Mouse (Mus musculus): ENCODE data around the gene Pimreg. TPM values are rescaled to one million over a fixed set of nuclear protein-coding genes. Genes with fewer than 3 reads are reported as not detected.
A peak's percentile ranks its signal among the peaks of the same experiment; 100 is the strongest.

Gene Pimreg
- polyA plus RNA-seq, 1 experiment from 2014 or later = 2.8 TPM

DNA sequence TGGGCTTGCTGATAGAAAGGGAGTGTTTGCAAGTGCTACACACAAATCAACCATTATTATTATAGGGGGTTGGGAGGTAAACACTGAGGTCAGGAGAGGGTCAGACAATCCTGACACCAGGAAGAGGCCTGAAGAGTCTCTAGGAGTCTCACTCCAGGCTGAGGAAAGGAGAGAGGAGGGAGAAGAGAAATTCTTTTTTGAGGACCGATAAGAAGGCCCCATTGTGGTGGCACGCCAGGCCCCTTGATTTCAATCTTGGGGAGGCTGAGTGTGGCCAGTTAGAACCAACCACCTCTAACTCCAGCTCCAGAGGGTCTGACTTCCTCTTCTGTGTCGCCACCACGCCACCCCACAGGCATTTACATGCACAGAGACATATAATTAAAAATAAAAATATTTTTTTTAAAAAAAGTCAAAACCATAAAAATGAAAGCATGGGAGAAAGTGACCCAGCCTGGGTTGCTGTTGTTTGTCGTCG lies 503 bp upstream of the Pimreg start:
- H3K36me3 ChIP-seq (ENCODE audit: inconsistent target) = no peaks in the 10 kb centered on the region
- H3K4me3 ChIP-seq (ENCODE audit: inconsistent target) = peak overlapping the region; percentile 75
- H3K79me2 ChIP-seq (ENCODE audit: inconsistent target) = peaks cover 18% of the 10 kb centered on the region
- 2% methylated on average over 6 of the region's 6 CpGs for WGBS (ENCODE audit: missing documents)
- peak overlapping the region; percentile 82 for H3K27ac ChIP-seq

DNA sequence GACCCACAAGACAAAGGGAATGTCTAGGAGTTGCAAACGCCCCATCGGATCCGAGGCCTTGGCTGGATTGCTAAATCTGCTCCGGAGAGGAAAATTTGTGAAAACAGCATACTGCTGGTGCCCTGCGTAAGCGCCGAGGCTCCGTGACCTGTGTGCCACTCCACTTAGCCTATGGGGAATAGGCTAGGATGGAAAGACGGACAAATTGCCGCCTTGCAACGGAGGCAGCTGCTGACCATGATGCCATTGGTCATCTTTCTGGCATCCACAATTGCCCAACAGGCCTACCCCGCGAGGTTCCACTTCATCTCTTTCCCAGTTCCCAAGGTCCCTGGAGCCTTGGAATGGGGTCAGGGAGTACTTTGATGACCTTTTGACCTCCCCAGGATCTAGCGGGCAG lies 799 bp downstream of the Pimreg start:
- Histone ChIP-seq H3K79me2 (ENCODE audit: inconsistent target) (peaks cover 18% of the 10 kb centered on the region), H3K36me3 (ENCODE audit: inconsistent target) (no peaks in the 10 kb centered on the region), H3K4me3 (ENCODE audit: inconsistent target) (peak overlapping the region; percentile 75), H3K27ac (peak overlapping the region; percentile 82)
- 8% methylated on average over 14 of the region's 14 CpGs for WGBS (ENCODE audit: missing documents)

DNA sequence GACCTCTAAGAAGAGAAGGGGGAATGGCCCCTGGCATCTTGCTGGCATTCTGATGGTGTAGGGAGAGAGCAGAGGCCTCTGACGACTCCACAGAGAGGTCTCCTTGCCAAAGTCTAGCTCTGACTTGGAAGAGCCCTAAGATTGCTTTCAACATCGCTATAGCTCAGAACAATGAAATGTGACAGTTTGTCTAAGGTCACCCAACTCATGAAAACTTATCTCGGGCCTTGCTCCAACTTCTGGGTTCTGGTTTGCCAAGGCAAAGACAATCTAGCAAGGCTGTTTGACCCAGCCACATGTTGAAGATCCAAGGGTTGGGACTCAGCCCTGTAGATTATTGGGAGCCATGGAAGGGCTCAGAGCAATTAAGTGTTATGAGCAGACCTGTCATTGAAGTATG lies 2.4 kb downstream of the Pimreg start:
- WGBS (ENCODE audit: missing documents) = 95% methylated on average over 3 of the region's 3 CpGs
- peaks cover 18% of the 10 kb centered on the region for H3K79me2 ChIP-seq (ENCODE audit: inconsistent target)
- H3K36me3 ChIP-seq (ENCODE audit: inconsistent target) = no peaks in the 10 kb centered on the region
- H3K27ac ChIP-seq = no peak overlapping the region
- no peak overlapping the region for H3K4me3 ChIP-seq (ENCODE audit: inconsistent target)

DNA sequence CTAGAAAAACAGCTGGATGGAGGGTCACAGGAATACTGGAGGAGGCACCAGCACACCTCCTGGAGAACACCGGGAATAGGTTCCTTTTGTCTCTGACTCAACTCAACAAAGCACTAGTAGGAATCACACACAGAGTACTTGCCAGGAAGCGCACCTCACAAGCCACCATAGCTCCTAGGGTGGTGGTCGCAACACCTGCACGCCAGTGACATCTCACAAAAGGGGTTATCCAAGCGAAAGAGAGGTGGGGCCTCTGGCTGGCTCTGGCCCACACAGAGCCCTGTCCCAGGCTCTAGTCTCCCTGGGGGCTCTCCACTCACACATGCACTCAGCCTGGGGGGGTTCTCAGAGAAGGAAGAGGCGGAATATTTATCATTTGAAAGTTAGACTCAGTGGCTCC lies 6.9 kb downstream of the Pimreg start:
- Histone ChIP-seq H3K36me3 (ENCODE audit: inconsistent target) (no peaks in the 10 kb centered on the region), H3K4me3 (ENCODE audit: inconsistent target) (no peak overlapping the region)
- 95% methylated on average over 6 of the region's 6 CpGs for WGBS (ENCODE audit: missing documents)

DNA sequence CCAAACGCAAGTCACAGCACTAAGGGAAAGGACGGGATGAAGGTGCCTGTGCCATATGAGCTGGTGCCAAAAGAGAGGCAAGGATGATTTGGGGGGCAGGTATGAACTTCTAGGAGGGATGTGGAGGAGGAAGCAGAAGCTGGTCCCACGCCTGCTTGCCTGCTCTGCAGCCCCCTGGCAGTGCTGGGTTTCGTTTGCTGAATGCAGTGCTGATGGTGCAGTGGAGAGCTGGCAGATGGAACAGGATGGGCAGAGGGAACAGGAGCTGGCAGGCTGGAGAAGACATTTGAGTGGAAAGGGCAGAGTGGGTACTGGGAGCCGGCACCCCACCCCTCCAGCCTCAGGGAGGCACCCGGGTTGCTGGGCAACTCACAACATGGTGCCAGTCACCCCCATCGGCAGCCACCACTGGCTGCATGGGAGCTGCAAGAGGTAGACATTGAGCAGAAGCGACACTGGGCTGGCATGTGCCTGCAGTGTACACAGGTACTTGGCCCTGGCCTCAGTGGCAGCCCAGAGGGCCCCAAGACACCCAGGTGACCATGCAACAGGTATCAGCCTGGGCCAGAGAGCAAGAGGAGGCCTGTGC lies 7.4 kb downstream of the Pimreg start:
- 91% methylated on average over 8 of the region's 8 CpGs for WGBS (ENCODE audit: missing documents)
- H3K79me2 ChIP-seq (ENCODE audit: inconsistent target) = no peaks in the 10 kb centered on the region; the same call in 1 of the 2 replicates
- no peak overlapping the region for H3K4me3 ChIP-seq (ENCODE audit: inconsistent target)
- H3K36me3 ChIP-seq (ENCODE audit: inconsistent target) = no peaks in the 10 kb centered on the region
- no peak overlapping the region for H3K27ac ChIP-seq

More for the DNA sequence above, 6.9 kb downstream of the Pimreg start:
- peaks cover 5% of the 10 kb centered on the region for H3K79me2 ChIP-seq (ENCODE audit: inconsistent target)
- no peak overlapping the region for H3K27ac ChIP-seq

DNA sequence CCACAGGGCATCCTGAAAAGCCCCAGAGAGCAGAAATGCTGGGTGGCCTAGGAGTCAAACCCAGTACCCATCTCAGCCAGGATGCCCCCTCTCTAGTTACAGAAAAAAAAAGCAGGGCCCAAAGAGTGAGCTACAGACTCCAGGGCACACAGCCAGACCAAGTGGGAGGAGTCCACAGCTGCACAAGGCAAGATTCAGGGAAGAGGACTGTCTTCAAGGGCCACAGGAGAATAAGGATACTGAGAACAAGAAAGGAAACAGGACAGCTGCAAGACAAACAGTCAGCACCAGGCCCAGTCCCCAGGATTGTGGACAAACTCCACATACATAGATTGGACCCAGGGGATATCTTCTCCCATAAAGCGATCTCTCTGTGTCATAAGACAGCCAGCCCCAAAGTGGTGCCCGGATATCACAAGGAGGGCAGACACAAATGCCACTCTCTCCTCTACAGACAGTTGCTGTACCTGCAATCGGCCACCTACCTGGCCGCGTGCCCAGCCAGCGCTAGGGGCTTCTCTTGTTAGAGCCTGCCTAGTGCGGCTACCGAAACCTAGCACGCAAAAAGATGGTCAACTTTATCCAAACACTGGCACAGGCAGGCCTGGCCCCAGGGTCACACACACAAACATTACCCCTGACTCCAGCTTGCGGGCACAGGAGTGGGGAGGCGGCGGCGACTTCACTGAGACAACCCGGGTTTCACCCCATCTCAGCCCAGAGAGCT lies 8.5 kb downstream of the Pimreg start:
- H3K79me2 ChIP-seq (ENCODE audit: inconsistent target) = no peaks in the 10 kb centered on the region
- no peak overlapping the region for H3K4me3 ChIP-seq (ENCODE audit: inconsistent target)
- WGBS (ENCODE audit: missing documents) = 42% methylated on average over 13 of the region's 14 CpGs
- H3K36me3 ChIP-seq (ENCODE audit: inconsistent target) = no peaks in the 10 kb centered on the region
- H3K27ac ChIP-seq = no peak overlapping the region

DNA sequence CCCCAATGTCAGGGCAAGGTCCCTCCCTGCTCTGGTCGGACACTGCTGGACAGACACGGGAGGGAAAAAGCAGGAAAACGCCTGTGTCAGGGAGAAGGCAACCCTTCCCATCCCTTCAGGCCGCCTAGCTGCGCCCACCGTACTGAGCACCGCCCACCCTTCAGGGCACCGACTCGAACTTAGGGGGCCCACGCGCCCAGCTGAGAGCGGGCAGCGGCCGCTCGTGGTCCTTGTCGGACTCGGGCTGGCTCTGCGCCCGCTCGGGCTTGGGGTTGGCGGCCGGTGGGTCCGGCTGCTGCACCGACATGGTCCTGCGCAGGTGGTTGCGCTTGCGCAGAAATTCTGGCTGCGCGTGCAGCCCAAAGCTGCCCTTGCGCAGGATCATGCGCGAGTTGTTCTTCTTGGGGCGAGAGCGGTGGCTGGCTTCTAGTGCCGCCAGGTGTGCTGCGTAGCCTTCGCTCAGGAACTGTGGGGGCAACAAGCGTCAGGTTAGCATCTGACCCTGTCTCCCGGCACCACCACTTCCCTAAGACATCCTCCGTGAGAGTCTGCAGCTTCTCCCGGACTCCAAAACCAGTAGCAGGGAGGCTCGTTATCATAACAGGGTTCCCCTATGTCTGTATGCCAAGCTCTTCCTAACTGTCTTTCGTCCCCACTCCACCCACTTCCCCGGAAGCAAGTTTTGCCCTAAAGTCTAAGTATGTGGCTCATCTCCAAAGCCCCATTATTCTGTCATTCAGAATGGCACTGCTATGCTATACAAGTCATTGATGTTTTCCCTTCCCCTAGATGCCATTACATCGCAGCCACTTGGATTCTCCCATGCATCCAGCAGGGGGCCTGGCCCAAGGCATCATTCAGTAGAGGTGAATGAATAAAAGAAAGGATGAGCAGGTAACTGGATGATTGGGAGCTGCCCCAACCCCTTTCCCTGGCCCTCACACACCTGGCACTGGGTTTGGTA lies 9.3 kb downstream of the Pimreg start:
- WGBS (ENCODE audit: missing documents) = 8% methylated on average over 45 of the region's 45 CpGs
- no peak overlapping the region for H3K27ac ChIP-seq
- H3K36me3 ChIP-seq (ENCODE audit: inconsistent target) = no peaks in the 10 kb centered on the region
- no peaks in the 10 kb centered on the region for H3K79me2 ChIP-seq (ENCODE audit: inconsistent target)
- H3K4me3 ChIP-seq (ENCODE audit: inconsistent target) = no peak overlapping the region

DNA sequence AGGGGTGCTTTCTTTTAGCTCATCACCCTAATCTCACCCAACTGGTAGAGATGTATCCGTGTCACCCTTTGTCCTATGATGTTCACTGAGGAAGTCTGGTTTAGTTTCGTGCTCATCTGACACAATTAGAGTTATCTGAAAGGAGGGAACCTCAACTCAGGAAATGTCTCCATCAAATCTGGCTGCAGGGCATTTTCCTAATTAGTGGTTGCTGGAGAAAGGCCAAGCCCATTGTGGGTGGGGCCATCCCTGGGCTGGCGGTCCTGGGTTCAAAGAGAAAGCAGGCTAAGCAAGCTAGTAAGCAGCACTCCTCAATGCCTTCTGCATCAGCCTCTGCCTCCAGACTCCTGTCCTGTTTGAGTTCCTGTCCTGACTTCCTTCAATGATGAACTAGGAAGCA lies 10.4 kb downstream of the Pimreg start:
- H3K4me3 ChIP-seq (ENCODE audit: inconsistent target) = no peak overlapping the region
- H3K79me2 ChIP-seq (ENCODE audit: inconsistent target) = no peaks in the 10 kb centered on the region
- H3K36me3 ChIP-seq (ENCODE audit: inconsistent target) = no peaks in the 10 kb centered on the region
- 36% methylated on average over 3 of the region's 3 CpGs for WGBS (ENCODE audit: missing documents)
- no peak overlapping the region for H3K27ac ChIP-seq

DNA sequence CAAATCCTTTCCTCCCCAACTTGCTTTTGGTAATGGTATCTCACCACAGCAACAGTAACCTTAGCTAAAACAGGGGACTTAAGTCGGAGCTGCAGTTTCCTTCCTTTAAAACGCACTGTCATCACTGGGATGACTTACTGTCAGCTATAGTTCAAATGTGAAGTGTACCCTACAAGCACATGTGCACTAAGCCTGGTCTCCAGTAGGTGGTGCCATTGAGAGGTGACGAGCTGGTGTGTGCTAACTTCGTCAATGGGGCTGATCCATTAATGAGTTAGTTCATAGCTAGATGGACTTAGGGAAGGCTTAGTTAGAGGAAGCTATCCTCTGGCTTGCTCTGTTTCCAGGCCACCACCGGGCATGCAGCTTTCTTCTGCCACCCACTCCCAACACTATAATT lies 10.8 kb downstream of the Pimreg start:
- 4% methylated on average over 5 of the region's 5 CpGs for WGBS (ENCODE audit: missing documents)
- H3K27ac ChIP-seq = no peak overlapping the region

DNA sequence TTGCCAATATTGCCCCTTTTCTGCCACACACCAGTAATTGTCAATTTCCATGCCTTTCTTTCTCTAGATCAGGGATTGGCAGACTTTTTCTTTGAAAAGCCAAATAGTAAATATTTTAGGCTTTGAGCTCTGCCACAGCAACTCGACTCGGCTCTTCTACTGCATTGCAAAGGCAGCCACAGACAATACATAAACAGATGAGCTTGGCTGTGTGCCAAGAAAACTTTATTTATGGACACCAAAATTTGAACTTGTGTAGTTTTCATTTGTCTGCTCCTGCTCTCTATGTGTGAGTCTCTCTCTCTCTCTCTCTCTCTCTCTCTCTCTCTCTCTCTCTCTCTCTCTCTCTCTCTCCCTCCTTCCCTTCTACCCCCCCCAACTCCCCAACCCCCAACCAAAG lies 13.3 kb downstream of the Pimreg start:
- no peaks in the 10 kb centered on the region for H3K36me3 ChIP-seq (ENCODE audit: inconsistent target)
- WGBS (ENCODE audit: missing documents) = 61% methylated on average over 2 of the region's 2 CpGs
- H3K27ac ChIP-seq = no peak overlapping the region
- H3K4me3 ChIP-seq (ENCODE audit: inconsistent target) = no peak overlapping the region
- H3K79me2 ChIP-seq (ENCODE audit: inconsistent target) = no peaks in the 10 kb centered on the region

More for the DNA sequence above, 10.8 kb downstream of the Pimreg start:
- H3K36me3 ChIP-seq (ENCODE audit: inconsistent target) = no peaks in the 10 kb centered on the region
- H3K4me3 ChIP-seq (ENCODE audit: inconsistent target) = no peak overlapping the region
- no peaks in the 10 kb centered on the region for H3K79me2 ChIP-seq (ENCODE audit: inconsistent target)

DNA sequence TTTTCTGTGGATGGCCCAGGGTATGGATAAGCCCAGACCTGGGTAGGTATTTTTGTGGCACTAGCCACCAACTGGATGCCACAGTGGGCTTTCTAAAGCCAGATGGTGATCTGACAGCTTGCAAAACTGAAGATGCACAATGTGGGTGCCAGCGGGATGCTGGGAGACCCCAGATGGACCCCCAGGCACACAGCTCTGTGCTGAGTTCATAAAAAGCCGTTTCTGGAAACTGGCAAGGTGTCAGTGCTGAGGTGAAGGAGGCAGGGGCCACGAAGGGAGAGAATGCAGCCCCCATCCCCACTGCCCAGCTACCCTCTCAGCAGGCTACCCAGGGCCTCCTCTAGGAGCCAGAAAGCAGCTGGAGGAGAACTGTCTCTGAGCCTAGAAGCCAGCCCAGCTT lies 15.3 kb downstream of the Pimreg start:
- WGBS (ENCODE audit: missing documents) = 75% methylated on average over 3 of the region's 3 CpGs
- no peaks in the 10 kb centered on the region for H3K79me2 ChIP-seq (ENCODE audit: inconsistent target)
- H3K4me3 ChIP-seq (ENCODE audit: inconsistent target) = no peak overlapping the region
- no peaks in the 10 kb centered on the region for H3K36me3 ChIP-seq (ENCODE audit: inconsistent target)
- H3K27ac ChIP-seq = no peak overlapping the region

DNA sequence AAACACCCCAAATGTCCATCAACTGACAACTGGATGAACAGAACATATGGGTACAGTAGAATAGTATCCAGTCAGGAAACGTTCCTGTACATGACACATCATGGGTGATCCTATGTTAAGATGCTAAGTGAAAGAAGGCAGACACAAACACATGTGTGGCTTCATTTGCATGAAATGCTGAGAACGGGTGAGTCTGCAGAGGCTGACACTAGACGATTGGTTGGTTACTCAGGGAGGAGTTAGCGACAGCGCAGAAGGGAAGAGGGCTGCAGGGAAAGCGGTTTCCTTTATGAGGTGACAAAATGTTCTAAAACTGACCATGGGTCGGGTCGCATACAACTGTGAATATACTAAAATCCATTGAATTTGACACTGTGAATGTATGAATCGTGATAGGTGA lies 18.6 kb downstream of the Pimreg start:
- H3K27ac ChIP-seq = no peak overlapping the region
- H3K79me2 ChIP-seq (ENCODE audit: inconsistent target) = no peaks in the 10 kb centered on the region
- no peak overlapping the region for H3K4me3 ChIP-seq (ENCODE audit: inconsistent target)
- no peaks in the 10 kb centered on the region for H3K36me3 ChIP-seq (ENCODE audit: inconsistent target)
- 51% methylated on average over 9 of the region's 9 CpGs for WGBS (ENCODE audit: missing documents)

DNA sequence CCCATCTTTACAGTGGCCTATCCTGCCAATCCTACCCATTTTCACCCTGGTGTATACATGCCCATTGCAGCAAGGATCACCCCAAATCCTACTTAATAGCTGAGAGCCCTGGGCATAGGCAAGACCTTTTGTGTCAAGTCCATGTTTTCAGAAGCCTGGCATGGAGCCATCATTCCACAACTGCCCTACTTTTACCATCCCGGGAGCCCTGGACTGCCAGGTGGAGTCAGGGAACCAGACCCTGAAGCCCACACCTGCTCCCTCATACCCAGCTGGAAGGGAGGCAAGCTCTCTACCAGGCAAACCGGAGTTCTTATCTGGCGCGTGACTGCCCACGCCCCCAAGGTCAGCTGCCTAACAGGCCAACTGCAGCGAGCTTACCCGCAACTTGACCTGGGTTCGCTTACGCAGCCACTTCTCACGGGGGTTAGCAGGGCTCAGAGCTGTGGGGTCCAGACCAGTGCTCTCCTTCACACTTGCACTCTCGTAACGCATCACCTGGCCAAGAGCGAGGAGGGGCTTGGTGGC lies 19.3 kb downstream of the Pimreg start:
- no peaks in the 10 kb centered on the region for H3K36me3 ChIP-seq (ENCODE audit: inconsistent target)
- H3K4me3 ChIP-seq (ENCODE audit: inconsistent target) = no peak overlapping the region
- H3K27ac ChIP-seq = no peak overlapping the region
- H3K79me2 ChIP-seq (ENCODE audit: inconsistent target) = no peaks in the 10 kb centered on the region
- 90% methylated on average over 11 of the region's 13 CpGs for WGBS (ENCODE audit: missing documents)

DNA sequence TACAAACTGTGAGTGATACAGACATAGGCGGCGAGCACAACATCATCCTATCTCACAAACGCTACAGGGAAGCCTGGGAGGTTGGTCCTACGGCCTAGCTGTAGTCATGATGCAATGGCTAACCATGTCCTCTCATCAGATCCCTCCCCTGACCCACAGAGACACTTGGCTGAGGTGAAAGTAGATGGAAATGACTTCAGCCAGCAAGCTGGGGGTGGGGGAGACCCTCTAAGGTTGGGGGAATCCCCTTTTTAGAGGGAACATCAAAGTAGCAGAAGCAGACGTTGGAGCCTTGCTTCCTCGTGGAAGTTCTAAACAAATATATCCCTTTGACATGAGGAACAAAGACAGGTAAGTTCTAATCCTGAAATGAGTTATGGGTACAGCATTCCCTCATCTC lies 22.6 kb downstream of the Pimreg start:
- no peak overlapping the region for H3K4me3 ChIP-seq (ENCODE audit: inconsistent target)
- H3K27ac ChIP-seq = no peak overlapping the region
- WGBS (ENCODE audit: missing documents) = 66% methylated on average over 6 of the region's 6 CpGs
- no peaks in the 10 kb centered on the region for H3K36me3 ChIP-seq (ENCODE audit: inconsistent target)
- H3K79me2 ChIP-seq (ENCODE audit: inconsistent target) = no peaks in the 10 kb centered on the region

Data from macrophage (primary cell).